Mouse (Mus musculus) heart, adult 18-20 months (tissue): ENCODE measurements around the gene Josd2. TPM values are rescaled to one million over a fixed set of nuclear protein-coding genes. Genes with fewer than 3 reads are reported as not detected.

Source experiments
- DNase-seq, 2 experiments: peaks; one replicate each; pipeline ENCODE4 v3.0.0; 2021 to 2022; ENCODE audit warnings: mixed read lengths in 1 of 2
- microRNA-seq, 2 experiments: library from miRNA; unstranded; fragments of <30 nt; microRNA quantifications; one replicate each; pipeline ENCODE4 v1.2.0; 2022
- total RNA-seq, 2 experiments: library from RNA; stranded (reverse); gene quantifications; 2 replicates each; pipeline ENCODE4 v1.2.3; 2021

Gene Josd2
- total RNA-seq, 2 experiments from 2014 or later = 98.6 to 108 TPM

DNA sequence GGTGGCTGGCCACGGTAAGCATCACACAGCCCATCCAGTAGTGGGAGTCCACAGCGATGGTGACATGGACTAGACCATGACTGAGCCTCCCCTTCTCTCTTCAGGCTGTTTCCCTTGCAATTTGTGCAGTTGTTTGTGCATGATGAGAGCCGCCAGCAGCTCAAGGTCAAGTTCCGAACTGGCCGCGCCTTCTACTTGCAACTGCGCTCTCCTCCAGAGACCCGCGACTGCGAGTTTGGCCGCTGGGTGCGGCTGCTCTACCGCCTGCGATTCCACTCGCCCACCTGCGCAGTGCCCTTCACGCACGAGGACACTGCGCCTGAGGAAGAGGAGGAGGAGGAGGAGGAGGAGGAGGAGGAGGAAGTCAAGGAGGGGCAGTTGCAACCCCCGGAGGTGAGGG, 32.3 kb downstream of the Josd2 start:
- no peak for DNase-seq

DNA sequence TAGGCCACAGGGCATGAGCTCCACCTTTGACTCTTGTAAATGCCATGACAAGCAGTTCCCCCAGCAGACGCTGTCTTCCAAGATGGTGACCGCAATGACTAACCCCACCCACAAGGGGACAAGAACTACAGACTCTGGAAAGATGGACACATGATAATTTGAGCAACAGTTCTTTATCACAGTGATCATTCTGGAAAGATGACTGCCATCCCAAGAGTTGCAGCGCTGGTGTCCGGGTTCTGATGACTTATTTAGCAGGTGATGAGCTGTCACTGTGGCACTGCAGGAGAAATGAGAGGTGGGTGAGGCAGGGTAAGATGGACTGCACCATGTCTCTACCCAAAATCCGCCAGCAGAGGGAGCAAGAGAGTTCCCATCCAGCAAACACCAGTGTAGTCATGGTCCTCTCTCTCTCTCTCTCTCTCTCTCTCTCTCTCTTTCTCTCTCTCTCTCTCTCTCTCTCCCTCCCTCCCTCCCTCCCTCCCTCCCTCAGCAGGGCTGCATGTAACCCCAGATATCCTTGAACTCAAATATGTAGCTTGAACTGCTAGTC, 33.9 kb downstream of the Josd2 start:
- peak; percentile 58 to 83 for DNase-seq

DNA sequence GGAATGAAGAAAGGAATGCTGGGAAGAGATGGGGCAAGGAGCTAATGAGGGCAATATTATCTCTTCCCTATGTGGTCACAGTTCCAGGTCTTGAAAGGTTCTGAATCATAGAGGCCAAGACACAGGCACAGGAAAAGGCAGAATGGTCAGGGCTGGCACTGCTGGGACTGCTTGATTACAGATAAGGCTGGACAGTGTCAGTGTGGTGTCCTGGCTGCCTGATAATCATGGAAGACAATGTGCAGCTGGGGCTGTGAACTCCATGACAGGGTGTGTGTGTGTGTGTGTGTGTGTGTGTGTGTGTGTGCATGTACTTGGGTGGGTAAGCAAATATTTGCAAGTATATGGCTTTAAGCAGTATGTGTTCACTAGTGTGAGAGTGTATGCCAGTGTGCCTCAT, 39.7 kb downstream of the Josd2 start:
- DNase-seq = no peak

DNA sequence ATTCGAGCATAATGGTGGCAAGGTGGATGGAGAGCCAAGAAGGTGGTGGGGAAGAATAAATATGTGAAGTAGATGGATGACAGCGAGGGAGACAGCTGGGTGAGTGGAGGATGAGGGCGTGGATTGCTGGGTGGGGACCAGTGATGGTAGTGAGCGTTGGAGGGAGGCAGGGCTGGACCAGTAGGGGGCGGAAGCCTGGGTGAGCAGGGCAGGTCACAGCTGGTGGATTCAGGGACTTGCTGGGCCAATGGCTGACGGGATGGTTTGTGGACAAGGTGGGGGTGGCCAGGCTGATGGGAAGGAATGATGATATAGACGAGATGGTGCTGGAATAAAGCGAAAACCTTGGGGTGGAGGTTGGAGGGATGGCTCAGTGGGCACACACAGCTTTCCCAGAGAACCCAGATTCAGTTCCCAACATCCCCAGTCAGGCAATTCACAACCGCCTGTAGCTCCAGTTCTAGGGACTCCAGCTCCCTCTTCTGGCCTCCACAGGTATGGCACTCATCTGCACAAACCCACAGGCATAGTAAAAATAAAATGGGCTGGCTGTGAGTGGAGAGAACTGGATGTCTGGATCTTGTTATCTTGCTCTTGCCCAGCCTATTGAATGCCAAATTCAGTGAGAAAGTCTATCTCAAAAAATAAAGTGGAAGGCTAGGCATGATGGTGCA, 51.6 kb downstream of the Josd2 start:
- no peak for DNase-seq

DNA sequence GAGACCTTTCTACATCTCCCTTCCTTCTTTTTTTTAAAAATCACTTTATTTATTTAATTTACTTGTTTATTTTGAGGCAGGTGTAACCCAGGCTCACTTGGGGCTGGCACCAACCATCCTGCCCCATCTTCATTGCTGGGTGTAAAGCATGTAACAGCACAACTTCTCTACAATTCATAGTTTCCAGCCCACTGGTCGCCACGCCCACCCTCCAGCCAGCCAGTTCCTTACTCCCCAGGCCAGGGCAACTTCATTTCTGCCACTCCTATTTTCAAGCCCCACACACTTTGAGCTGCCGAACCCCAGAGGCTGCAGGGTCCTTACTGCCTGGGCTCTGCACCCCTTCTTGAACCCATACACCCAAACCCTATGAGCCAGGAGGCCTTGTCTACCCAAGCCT, 53.2 kb downstream of the Josd2 start:
- no peak for DNase-seq

Small RNAs within 50 kb of the gene (microRNA-seq; reads per million reads assigned to microRNA genes)
- 1.6 to 3.4 reads per million in 2 experiments for gene Mir7052

Other genes starting within 250 kb of the Josd2 start
- under 1 TPM in 1 of 2 experiments, not detected in 1; 0.60 TPM for gene Klk1, start 242.6 kb upstream of the Josd2 start, total RNA-seq
- not detected for gene Gm36864, start 231.8 kb upstream of the Josd2 start, total RNA-seq
- under 1 TPM; 0.25 to 0.28 TPM for gene 1700028J19Rik, start 221.3 kb upstream of the Josd2 start, total RNA-seq
- gene 2410002F23Rik, start 221.3 kb upstream of the Josd2 start, total RNA-seq = 10 to 100 TPM in 1 of 2 experiments, 1 to 10 TPM in 1; 8.1 to 11.5 TPM
- not detected for gene Acp4, start 210.6 kb upstream of the Josd2 start, total RNA-seq
- gene Gm15517, start 206.5 kb upstream of the Josd2 start, total RNA-seq = not detected
- gene Clec11a, start 161.1 kb upstream of the Josd2 start, total RNA-seq = under 1 TPM; 0.69 to 0.87 TPM
- 1 to 10 TPM; 2.1 to 2.7 TPM for gene Shank1, start 157.7 kb upstream of the Josd2 start, total RNA-seq
- 1 to 10 TPM; 2.3 to 2.9 TPM for gene Syt3, start 83.9 kb upstream of the Josd2 start, total RNA-seq
- gene 1700008O03Rik, start 82.2 kb upstream of the Josd2 start, total RNA-seq = under 1 TPM; 0.30 to 0.31 TPM
- 10 to 100 TPM; 31.2 to 66.0 TPM for gene Lrrc4b, start 39.0 kb upstream of the Josd2 start, total RNA-seq
- 1 to 10 TPM in 1 of 2 experiments, under 1 TPM in 1; 0.41 to 1.4 TPM for gene Aspdh, start 2.6 kb upstream of the Josd2 start, total RNA-seq
- 10 to 100 TPM; 79.6 to 85.6 TPM for gene Emc10, start 28.5 kb downstream of the Josd2 start, total RNA-seq
- 1 to 10 TPM; 1.6 to 4.3 TPM for gene Fam71e1, start 28.6 kb downstream of the Josd2 start, total RNA-seq
- gene Mybpc2, start 56.7 kb downstream of the Josd2 start, total RNA-seq = 10 to 100 TPM; 10.2 to 10.8 TPM
- 1 to 10 TPM in 1 of 2 experiments, under 1 TPM in 1; 0.37 to 4.8 TPM for gene Spib, start 64.1 kb downstream of the Josd2 start, total RNA-seq
- 10 to 100 TPM; 12.6 to 16.2 TPM for gene Pold1, start 80.9 kb downstream of the Josd2 start, total RNA-seq
- 10 to 100 TPM; 43.9 to 47.3 TPM for gene Nr1h2, start 86.0 kb downstream of the Josd2 start, total RNA-seq
- gene Napsa, start 104.4 kb downstream of the Josd2 start, total RNA-seq = 1 to 10 TPM in 1 of 2 experiments, under 1 TPM in 1; 0.82 to 4.4 TPM
- gene Kcnc3, start 122.7 kb downstream of the Josd2 start, total RNA-seq = 1 to 10 TPM; 2.4 to 2.6 TPM
- gene Myh14, start 202.9 kb downstream of the Josd2 start, total RNA-seq = 10 to 100 TPM; 86.9 to 95.7 TPM
- not detected for gene Izumo2, start 240.8 kb downstream of the Josd2 start, total RNA-seq